Mouse (Mus musculus): ENCODE results near the gene Npff.
A peak's percentile ranks its signal among the peaks of the same experiment; 100 is the strongest.

Gene Npff

DNA sequence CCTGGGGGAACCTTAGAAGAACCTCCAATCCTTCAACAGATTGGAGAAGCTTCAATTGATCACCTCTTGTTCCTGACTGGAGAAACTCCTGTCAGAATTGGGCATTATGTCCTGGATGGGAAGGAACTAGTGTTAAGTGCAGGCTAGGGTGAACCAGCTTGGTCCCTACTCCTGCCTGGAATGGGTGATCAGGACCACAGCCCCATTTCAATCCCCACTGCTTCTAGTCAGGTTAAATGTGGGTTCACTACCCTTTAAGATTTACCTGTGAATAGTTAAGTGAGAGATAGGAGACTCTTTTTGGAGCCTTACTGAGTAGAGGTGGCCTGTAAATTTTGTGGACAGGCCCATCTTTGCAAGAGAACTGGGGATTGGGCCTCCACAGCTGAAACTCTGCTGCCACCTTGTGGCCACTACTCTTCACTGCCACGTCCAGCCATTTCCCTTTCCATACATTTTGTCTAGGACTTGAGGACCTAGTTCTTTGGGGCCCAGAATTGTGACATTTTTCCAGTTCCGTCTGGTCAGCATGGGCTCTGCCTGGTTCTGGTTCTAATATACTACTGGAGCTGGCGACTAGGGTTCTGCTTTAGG lies at the start of gene Npff:
Gene Npff (minus strand): TSS at position 51 of the 594 bp plus-strand sequence.
- DNase-seq, result peak; percentile 81

DNA sequence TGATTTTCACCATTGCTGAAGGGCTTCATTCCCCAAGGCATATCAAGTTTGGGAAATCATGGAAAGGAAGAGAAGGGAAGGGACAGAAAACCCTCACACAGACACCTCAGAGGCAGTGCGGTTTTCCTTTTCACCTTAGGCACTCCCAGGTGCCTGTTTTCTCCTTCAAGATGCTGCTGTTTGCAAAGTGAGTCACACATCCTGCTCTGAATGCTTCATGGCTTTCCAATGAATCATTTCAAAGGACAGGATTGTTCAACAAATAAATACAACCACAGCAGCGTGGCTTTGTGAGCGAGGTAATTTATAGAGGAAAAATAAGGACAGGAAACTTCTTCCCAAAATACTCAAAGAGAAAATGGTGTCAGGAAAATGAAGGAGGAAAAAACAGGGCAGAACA lies 47.3 kb upstream of the Npff start:
- DNase-seq, result no peak

DNA sequence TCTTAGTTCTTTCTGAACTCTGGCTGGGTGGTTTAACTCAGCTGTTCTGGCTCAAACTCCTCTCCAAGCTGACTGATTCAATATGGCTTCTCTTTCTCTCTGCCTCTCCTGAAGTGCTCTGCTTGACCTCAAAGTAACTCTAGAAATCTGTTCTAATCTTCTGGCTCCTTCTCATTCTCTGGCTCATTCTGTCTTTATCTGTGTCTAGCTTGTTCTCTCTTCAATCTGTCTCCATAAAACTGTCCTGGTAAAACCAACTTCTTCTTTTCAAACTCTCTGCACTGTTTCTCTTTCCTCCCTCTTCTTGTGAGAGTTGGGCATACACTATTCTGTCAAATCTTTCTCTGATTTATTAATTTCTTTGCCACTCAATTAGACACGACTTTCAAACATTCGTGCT lies 43.1 kb upstream of the Npff start:
- DNase-seq, result no peak

DNA sequence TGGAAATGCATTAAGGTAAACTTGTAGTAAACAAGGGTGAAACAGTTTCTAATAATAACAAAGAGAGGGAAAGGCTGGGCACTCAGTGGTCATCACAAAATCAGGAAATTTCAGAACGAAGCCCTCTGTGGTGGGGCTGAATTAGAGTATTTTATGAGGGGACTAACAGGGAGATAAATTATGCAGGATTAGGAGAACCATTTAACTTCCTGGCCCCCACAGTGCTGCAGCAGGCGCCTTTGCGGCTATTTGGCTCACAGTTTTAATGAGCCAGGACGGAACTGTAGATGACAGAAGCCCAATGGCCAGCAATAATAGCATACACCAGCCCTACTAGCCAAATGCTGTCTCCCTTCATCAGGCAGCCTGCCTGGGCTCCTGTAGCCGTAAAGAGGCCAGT lies 38.9 kb upstream of the Npff start:
- DNase-seq, result no peak

DNA sequence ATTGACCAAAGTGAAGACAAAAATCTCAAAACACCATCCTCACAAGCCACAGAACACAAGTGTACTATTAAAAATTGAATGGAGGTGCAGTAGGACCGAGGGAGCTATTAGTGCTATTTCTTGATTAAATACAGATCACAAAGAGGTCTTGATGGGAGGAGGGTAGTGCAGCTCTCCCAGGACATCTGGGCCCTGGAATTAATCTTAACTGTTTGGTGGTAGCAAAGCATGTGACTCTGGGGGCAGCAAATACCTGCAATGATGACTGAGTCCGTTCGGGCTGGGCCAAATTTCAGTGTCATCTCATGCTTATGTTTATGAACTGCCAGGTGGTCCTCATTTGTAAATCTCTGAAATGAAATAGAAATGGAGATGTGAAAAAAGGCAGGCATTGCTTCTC lies 38.3 kb upstream of the Npff start:
- no peak for DNase-seq

DNA sequence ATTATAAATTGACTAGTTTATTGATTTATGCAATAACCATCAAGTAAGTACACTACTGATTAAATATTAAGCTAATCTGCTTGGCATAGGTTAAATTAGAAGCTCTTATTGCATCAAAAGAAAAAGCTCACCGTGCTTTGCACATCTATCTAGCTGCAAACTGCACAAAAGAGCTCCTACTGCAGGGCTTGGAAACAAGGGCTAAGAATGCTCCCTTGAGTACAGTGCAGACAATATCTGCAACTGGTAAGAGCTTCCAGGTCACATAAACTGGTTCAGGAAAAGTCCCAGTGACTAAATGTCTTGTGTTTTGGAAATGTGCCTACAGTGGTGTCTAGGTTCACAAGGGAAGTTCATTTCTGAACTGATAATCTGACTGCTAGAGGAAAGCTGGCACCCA lies 37.7 kb upstream of the Npff start:
- no peak for DNase-seq

DNA sequence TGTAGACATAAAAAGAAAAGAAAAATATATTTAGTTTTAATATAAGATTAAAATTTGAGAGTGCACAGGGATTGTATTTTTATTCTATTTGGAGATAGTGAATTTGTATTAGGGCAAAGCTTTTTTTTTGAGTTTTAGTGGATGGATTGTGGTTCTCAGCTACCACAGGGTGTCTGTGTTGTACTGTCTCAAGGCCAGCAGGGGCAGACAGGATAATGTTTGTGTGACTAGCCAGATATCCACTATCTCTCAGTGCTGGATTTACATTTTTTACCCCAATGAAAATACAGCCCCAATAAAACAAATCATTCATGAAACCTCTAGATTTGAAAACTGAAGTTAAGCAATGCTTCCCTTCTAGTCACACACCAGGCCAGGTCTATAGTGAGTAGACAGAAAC lies 32.8 kb upstream of the Npff start:
- no peak for DNase-seq

DNA sequence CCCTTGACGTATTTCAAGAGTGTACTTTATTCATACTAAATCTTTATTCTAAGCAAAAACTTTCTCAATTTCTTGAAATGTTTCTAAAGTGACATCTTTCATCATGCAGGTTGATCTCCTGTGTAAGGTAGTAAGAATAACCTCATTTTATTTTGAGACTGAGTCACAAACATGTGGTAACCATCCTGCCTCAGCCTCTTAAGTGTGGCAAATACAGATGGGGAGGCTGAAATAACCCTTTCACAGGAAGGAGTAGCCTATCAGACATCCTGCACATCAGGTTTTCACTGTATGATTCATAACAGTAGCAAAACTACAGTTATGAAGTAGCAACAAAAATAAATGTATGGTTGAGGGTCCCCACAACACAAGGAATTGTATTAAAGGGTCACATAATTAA lies 30.8 kb upstream of the Npff start:
- DNase-seq, result no peak

DNA sequence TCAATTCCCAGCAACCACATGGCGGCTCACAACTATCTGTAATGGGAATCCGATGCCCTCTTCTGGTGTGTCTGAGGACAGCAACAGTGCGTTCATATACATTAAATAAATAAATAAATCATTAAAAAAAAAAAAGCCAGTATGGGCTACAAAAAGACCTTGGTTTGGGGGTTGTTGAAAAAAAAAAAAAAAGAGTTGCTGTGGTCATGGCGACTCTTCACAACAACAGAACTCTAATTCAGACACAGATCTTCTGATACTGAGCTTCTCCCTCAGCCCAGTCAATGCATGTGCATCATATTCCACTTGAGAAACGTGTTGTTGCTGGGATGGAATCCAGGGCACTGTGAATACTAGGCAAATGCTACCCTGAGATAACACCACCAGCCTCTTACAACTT lies 27.9 kb upstream of the Npff start:
- no peak for DNase-seq

DNA sequence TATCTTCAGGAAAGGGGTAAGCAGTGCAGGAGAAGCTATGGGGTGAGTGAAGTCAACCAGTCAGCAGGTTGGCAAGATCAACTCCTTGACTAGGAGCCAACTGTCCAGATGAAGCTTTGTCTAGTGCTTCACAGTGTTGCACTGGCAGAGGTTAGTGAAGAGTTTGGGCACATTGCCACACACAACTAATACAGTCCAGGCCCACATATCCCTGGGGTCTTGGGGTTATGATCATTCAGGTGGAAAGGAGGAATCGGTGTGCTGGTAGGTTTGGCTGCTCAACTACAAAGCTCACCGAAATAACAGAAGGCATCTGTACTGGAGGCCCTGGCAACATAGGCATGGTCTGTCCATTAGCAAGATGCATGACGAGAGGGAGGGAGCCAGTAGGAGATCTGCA lies 22.7 kb upstream of the Npff start:
- no peak for DNase-seq

DNA sequence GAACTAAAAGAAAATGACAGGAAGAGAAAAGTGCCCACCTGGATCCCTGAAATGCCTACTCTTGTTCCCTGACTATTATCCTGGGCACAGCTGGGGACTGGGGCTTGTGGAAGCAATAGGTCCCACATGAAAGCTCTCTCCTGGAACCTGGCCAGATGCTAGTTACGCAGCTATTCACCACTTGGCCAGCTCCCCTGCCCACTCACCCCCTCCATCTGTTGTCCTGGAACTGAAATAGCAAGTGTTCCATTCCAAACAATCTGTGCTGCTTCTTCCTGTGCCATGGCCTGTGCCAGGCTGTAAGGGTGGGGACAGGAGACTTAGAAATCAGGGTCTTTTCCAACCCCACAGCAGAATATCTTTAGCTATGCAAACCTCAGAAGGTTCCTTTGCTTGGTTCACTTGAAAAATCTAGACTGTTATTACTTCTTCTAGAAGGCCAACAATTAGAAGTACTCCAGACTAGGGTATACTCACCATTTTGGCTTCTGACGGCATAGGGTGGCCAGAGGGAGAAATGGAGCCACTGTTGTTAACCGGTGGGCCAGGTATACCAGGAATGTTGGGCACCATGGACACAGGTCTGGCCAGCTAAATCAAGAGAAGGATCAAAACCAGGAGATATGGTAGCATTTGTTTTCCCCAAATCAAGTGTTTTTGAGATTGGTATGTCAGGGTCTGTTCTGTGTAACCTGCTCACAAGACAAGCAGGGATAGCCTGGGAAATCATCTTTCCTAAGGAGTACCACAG lies 22.1 kb upstream of the Npff start:
- no peak for DNase-seq

DNA sequence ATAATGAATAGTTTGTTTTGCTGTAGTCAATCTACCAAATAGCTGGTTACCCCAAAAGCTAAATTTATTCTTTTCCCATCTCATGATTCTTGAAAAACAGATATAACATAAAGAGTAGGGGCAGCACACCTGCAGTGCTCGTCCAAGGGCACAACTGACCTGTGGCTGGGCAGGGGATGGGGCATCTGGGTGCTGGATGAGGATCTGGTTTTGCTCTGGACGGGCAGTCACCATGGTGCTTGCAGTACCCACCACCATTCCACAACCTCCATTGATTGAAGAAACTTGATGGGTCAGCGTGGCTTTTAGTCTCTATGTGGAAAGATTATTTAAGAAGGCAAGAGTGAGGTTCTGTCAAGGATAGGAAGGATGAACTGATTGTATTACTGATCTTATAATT lies 21.5 kb upstream of the Npff start:
- DNase-seq, result no peak

DNA sequence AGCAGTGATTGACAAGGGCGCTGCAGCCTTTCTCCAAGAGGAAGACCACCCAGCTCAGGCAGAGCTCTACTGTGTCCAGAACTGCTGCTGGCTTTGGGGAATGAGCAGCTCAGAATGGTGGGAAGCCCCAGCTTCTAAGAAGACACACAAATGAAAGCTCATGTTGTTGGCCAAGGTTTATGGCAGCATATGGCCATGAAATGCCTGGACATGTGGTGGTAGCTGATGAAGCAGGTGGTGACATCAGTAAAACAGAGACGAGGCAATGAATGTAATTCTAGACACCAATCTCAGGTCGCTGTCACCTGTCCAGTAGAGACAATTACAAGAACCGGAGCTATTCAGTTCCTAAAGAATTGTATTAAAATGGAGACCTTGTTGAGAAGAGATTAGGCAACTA lies 20.1 kb upstream of the Npff start:
- no peak for DNase-seq

DNA sequence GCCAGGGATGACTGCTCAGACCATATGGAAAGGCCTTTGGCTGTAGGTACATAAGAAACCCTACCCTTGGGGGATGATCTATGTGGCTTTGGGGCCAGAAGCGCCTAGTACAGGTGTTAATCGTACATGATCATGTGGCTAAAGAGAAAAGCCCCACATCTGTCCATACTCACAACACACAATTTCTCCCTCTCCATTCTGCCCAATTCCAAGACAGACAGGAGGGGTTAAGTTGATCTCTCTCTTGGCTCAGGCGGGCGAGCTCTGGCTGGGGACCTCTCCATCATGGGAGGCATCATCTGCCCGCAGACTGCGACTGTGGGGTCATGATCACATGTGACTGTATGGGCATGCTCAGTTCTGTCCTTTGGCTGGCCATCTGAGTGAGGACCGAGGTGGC lies 9.2 kb upstream of the Npff start:
- DNase-seq, result no peak

DNA sequence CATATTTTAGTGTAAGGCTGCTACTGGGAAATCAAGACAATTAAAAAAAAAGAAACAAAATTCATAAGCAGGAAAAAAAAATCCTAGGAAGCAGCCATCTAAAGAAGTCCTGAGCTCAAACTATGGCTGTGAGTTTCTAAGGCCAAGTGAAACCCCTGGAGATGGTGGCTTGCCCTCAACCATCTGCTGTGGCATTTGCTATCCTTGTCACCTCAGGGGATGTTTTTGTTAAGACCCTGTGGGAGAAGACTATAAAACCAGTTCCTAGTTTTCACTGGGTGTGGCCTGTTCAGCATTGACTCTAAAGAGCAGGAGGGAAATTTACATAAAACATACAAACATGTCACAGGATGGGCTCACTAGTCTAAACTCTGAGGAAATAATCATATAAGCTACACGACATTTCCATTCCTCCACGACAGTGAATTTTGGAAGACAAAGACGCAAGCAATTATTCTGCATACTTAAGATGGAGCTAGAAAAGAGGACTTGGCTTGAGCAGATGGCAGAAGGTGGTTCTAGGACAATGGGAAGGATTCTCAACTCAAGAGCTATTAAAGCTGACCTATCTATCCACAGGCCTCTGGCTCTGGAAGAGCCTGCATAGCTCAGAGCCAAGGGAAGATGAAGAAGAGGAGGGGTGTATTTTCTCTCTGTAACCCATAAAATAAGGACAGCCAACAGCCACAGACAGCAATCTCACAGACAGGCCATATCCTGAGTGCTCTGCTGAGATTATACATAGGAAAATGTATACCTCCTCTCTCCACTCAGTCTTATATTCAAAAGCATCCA lies 7.6 kb upstream of the Npff start:
- DNase-seq, result no peak

DNA sequence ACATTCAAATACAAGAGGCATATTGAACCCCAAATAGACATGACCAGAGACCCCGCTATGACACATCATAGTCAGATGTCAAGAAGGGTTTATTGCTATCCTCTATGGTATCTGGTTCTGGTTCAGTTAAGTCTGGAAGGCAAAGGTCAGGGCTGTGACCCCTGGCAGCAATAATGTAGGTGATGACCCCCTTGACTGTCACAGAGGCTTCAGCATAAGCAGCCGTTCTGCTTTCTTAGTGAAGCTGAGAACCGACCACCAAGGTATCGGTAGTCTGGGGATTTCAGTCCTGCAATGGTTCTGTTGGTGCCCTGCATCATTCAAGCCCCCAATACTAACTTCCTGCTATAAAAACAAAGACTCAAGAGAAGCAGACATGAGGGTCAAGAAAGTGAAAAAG lies 6.8 kb upstream of the Npff start:
- DNase-seq, result no peak

DNA sequence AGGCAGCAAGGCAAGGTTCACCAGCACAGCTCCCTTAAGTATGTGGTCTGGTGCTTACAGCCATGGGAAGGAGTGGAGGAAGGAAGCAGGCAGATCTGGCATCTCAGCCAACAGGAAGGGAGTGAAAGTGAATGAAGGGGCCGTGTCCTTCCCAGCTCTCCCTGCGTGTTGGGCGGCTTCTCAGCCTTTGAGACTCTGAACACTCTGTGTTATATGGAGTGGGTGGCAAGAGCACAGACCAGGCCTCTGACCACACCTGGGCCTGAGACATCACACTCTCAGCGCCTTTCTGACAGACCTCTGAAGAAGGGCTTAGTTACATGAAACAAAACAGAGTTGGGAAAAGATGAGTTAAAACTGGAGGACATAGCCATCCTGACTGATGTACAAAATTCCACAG lies 5.8 kb upstream of the Npff start:
- DNase-seq, result no peak

DNA sequence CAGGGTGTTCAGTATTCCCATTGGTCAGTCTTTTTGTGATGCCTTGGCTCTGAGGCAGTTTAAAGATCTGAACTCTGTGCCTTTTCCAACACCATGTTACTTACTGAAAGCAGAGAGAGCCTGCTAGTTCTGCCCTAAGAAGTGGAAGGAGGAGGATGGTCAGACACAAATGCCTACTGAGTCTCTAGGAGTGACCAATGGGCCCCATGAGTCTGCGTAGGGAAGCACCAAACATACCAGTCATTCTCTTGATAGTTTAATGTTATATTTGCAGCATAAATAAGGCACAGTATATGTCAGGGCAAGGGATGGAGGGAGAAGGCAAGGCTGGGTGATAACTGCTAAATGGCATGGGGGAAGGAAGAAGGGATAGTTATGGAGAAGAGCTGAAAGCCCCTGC lies 3.7 kb upstream of the Npff start:
- DNase-seq, result no peak

DNA sequence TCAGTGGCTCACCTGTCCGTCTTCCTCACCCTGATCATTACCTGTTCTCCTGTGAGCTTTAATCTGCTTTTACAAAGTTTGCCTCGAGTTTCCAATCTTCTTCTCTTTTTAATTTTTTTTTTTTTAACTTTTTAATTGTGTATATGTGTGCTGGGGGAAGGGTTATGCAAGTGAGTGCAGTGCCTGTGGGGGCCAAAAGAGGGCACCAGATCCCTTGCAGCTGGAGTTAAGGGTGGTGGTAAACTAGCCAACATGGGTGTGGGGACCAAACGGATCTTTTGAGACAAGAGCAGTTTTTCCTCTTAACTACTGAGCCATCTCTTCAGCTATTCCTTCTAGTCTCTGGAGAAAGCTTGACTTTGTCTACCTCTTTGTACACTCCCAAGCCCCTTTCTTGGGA lies 3.2 kb upstream of the Npff start:
- DNase-seq, result no peak

DNA sequence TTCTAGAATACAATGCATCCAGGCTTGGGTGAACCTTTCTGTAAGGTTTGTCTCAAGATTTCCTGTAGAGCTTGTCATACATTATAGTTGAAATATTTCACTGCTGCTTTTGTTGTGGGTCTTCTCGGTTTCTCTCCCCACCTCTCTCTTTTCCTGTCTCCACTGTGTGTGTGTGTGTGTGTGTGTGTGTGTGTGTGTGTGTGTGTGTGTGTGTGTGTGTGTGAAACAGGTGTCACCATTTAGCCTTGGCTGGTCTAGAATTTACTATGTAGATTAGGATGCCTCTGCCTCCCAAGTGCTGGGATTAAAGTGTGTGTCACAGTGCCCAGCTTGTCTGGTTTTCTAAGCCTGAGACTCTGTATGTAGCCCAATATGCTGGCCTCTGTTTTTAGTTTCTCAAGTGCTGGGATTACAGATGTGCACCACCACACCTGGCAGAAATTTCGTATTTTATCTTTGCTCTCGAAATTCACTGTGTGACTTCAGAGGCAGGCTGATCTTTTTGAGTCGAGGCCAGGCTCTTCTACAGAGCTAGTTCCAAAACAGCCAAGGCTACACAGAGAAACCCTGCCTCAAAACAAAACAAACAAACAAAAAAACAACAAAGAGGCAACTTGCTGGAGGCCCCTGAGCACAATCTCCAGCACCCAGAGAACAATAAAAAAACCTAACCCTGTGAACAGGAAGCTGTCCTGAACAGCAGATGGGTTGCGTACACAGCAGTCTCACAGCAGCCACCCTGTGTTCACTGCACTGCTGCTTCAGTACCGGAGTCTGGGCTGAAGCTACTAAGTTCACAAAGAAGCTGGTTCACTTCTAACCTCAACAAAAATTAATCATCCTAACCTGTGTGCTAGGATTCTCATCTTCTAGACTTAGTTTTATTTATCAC lies 1.6 kb upstream of the Npff start:
- DNase-seq, result no peak

DNA sequence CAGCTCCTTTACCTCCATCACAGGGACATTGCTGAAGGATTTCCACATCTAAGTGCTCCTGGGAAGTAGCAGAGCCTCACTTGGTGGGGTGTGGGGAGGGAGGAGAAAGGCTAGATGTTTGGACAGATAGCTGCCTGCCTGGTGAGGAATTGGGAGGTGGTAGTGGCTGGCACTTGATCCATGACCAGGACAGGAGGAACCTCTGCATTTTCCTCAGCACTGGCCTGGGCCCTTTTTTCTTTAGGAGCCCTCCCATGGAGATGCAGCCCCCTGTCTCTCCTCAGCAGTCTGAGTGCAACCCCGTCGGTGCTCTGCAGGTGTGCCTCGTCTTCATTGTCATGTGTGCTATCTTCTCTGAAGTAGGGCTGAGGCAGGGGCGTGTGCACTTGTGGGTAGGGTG lies 3.3 kb downstream of the Npff start:
- no peak for DNase-seq

DNA sequence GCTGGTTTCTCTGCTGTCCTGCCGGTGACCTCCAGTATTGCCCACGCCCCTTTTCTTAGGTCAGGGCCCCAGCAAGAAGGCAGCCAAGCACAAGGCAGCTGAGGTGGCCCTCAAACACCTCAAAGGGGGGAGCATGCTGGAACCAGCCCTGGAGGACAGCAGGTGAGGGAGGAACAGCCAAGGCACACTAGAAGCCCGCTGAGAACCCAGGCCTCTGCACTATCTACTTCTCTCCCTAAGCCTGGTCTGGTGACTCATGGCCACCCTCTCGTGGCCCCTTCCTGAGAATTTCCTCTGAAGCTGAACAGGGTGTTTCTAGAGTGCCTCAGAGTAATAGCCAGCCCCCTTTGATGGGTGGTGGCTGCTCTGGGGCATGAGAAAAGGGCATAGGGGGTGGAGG lies 4.3 kb downstream of the Npff start:
- DNase-seq, result no peak

Data from liver (tissue).